Mouse (Mus musculus) thymus, postnatal 10 days (tissue): ENCODE measurements around the gene Cd44.

Source experiments
- DNase-seq, 2 experiments: peaks; one replicate each; pipeline ENCODE4 v3.0.0; 2021; ENCODE audit warnings: low spot score in 2 of 2

Gene Cd44

DNA sequence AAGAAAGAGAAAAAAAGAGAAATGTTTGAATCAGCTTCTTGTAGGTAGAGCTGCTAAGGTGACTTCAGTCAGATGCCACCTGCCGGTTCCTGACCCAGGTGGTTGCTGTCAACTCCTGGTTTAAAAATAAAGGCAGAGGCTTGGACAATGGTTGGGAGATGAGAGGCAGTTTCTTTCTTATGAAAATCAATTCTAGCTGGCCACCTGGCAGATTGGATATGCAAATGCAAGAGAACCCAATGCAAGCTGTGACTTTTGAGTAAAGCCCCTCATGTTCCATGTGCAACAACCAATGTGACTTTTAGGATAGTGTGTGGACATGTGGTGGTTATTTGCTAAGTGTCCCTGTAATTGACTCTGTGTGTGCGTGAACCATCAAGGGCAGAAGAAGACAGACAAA, 33.0 kb downstream of the Cd44 start:
- no peak for DNase-seq

DNA sequence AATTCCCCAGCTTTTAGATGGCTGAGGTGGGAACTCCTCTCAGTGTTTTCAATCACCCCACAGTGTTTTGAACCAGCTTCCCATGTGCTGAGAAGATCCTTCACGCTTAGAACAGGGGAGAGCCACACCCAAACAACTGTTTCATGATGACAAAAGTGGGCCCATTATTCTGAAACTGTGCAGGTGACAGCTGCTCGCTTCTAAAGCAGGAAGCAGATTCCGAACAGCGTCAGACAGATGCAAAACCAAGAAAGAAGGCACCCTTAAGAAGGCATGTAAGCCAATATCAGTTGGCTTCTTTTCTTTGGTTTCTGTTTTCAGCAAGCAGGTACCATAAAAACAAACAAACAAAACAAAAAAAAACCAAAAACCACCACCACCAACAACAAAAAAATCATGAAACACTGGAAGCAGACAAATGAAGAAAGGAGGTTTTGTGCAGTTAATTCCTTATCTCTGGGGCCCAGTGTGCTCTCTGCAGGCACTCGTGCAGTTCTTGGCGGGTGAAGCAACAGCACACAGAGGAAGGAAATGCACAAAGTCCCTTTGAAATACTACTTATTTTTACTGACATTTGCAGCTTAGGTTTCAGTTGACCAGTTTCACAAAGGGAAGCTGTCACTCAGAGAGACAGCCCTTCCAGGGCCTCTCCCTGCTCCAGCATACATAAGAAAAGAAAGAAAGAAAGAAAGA, 33.9 kb downstream of the Cd44 start:
- DNase-seq: peak; percentile 67 to 77

DNA sequence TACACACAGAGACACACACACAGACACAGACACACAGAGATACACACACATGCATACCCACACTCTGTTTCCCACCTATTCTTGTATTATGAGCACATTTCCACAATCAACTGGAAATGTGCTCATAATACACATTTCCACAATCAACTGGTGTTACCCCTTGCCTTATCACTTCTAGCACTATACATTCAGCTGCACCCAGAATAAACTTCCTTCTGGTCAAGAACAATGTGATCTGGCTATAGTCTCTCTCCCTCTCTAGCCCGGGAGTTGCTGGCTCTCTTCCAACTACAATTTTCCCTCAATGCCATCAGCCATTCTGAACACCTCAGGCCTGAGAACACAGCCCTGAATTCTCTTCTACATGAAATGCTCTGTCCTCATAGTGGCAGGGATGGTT, 34.9 kb downstream of the Cd44 start:
- DNase-seq: no peak

DNA sequence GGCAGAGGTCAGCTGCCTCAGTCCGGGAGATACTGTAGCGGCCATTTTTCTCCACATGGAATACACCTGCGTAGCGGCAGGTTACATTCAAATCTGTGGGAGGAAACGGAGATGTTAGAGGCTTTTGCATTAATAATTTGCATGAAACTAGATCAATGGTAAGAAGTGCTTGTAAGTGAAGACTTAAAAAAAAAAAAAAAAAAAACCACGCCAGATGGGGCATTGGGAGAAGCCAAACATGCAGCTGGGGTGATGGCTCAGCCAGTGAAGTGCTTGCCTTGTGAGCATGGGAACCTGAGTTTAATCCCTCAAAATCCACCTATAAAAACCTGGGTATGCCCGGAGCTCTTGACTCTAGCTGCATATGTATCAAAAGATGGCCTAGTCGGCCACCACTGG, 36.1 kb downstream of the Cd44 start:
- no peak for DNase-seq

DNA sequence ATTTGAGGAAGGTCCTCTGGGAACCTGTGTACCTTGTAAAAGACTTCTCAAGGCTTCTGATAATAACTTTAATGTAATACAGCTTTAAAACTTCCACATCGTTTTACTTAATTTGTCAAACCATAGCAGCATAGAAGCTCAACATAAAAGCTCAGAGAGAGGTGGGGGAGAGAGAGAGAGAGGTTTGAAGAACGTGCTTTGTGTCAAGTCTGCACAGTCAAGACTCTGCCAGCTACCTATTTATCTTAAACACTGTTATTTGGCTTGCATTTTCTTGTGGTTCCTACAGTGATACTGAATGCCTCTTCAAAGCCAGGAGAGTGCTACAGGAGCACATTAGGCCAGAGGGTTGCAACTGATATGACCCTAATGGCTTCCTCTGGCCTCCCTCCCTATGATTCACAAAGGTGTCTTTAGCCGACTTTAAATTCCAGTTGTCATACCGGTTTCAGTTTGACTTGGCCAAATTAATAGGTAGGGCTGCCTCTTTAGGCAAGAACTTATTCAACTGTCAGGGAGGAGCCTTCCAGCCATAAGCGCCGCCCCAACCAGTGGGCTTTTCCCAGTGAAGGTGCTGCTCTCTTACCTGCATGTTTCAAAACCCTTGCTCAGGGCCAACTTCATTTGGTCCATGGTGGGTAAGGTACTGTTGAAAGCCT, 36.6 kb downstream of the Cd44 start:
- DNase-seq: no peak

DNA sequence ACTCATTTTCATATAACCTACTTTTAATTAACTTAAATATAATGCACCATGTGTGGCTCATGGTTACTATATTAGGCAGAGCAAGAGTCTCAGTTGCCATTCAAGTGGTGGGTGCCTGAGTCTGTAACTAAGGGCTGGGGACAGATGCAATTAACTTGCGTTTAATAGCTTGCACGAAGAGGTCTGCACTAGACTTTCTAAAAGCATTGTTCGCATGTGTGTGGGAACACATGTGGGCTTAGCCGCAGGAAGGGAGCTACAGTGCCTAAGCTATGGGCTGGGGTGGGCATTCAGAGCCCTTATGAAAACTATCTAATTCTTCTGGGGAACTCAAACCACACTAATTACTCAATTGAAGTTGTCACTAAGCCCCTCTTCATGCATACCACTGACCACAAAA, 37.4 kb downstream of the Cd44 start:
- no peak for DNase-seq

DNA sequence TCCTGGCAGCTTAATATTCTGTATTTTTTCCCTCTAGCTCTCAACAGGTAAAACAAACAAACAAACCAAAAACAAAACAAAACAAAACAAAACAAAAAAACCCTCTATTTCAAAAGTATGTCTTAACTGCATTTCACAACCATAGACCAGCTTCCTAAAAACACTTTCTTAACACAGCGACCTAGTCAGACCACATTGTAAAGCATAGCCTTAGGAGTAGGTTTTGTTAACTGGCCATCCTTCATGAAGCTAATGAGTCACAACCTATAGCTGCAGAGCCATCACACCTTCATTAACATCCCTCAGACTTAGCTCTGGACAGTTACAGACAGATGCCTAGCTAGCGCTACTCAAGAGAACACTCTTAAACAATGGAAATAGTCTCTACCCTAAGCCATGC, 37.9 kb downstream of the Cd44 start:
- no peak for DNase-seq

DNA sequence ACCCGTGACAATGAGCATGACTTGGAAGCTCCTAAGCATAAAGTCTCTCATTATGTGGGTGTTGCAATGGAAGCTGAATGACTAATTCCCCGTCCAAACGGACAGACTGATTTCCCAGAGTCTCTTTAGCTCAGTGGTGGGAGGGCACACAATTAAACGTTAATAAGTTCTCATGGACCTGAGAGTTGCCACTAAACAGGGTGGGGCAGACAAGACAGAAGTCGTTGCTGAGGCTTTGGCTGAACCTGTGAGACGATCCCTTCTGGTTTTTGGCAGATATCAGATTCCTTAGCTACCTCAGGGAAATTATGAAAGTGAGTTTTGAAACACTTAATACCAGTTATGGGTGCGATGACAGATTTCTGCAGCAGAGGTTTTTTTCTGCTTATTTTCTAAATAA, 38.8 kb downstream of the Cd44 start:
- DNase-seq: no peak

DNA sequence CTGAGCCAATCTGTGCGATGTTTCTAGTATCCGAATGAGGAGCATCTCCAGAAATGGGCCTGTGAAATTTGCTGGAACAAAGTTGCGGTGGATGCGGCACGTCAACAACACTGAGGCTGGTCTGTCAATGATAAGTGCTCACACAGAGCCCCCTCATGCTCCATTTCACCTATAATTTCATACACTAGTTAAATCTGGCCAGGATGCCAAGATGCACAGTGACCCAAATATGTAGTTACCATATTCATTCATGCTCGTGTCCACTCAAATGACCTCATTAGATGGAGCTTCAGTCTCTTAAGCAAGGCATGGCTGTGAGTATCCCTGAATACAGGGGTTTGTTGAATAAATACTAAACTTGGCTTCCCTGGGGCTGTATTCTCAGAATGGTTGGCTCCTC, 43.2 kb downstream of the Cd44 start:
- no peak for DNase-seq

DNA sequence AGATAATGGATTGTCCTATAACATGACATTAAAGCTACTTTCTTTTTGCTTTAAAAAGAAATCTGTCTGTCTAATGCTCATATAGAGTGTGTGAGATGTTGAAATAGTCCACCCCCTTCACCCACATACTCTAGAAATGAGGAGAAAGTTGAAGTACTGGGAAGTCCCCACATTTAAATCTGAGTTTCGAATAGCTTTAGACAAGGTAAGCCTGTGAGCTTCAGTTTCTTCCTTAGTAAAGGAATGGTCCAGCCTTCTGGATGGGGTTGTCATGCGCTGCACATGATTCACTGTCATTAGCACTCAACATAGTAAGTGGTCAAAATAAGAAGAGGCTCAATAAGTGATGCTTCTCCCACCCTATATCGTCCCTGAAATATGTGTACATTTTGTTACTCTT, 48.2 kb downstream of the Cd44 start:
- no peak for DNase-seq

DNA sequence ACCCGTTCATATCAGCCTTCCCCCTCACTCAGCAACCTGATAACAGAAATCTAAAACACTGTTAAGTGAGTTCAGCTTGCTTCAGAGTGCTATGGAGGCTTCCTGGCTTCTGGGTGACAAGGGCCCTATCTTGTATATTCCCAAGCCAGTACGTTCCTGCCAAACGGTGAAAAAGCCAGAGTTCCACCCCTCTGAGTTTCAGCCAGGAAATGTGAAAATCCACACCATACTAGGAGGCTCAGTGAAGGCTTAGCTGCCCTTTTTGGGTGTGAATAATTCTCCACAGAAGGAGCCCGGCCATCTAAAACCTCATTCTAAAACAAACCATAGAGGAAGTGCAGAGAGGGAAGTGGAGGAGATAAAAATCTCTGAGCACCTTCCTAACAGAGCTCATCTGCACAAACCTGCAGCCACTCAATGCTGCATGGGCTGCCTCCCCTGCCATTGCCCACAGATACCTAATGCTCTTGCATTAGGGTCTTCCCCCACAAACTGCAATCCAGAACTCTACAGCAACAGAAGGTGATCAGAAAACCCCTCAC, 49.5 kb downstream of the Cd44 start:
- DNase-seq: no peak

DNA sequence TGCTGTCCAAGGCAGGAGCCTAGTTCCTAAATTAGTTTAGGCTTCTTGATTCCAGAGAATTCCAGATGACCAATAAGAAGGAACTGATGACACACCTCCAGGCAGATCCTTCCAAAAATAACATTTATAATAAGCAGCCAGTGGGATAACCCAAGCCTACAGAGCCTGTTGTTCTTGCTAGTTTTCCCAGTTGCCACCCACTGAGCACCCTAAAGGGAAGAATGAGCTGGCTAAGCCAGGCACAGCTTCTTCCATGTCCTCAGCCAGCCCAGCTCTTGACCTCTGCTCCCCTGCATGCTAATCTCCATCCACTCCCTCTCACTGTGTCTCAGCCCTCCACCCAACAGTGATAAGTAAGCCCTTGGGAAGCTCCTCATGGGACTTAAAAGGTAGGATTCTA, 51.4 kb downstream of the Cd44 start:
- DNase-seq: no peak

DNA sequence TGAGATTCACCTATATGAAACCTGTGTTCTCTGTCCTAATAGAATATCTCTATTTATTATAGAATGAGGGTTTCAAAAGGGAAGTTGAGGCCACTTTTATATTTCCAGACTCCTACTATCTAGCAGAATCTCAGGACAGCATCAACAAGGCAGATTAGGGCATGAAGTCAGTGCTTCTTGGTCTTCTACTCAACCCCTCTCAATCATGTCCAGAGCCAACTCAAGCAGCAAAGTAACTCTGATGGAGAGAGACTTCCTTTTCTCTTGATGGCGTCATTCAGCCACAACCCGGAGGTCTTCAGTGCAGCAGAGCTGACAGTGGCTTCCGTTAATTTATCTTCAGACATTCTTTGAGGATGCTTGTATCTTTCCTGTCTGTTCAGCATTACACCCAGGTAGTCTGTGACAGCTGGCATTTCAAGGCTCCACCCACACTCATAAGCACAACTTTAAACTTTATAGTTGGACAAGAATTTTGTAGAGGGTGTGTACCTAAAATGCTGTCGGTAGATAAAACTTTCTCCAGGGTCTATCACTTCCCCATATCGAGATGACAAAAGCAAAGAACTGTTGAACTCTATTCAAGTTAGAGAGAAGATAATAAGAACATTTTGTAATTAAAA, 52.5 kb downstream of the Cd44 start:
- DNase-seq: peak; percentile 52 to 59

DNA sequence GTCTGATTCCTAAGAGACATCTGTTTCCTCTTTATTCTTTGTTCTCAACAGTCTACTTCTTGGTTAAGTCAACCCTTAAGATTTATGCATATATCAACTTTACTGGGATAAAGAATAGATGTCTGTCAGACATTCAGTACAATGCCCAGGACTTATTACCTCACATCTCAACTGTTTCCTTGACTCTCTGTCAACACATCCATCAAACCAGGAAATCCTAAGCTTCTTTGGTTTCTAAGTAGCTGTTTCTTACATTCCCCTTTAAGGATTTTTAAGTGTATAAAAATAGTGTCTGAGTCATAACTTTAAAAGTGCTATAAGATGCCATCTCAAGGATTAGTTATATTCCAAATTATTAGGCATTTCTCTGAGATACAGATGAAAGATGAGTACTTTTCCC, 60.2 kb downstream of the Cd44 start:
- no peak for DNase-seq

DNA sequence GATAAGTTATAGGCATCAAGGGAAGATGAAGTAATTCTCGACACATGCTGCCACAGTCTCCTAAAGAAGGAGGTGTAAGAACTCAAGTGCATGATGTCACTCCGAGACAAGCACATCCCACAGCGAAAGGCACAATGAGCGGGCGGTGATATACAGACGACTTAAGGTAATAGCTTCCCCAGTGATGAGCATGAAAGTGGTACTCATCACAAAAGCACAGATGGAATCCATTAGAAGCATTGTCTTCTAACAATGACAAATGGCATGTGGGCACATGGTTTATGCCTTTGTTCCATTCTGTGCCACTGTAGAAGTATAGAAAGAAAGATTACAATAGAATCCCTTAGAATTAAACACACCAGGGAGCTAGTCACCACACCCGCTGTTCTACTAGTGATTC, 63.3 kb downstream of the Cd44 start:
- DNase-seq: no peak

DNA sequence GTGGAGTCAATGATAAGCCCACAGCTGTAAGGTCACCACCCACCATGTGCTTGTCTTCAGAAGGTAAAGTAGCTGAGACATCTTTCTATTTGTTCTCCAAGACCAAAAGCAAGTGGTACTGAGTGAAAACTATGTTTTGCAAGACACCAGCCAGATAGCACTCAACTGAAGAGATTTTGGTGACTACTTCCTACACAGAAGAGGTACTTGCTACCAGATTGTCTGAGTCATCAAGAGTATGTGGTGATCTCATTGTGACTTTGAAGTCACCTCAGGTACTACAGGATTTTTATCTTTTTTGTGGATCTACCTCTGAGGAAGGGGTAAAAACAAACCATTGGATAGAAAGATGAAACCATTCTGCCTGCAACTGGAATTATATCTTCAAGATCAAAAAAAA, 69.9 kb downstream of the Cd44 start:
- no peak for DNase-seq

DNA sequence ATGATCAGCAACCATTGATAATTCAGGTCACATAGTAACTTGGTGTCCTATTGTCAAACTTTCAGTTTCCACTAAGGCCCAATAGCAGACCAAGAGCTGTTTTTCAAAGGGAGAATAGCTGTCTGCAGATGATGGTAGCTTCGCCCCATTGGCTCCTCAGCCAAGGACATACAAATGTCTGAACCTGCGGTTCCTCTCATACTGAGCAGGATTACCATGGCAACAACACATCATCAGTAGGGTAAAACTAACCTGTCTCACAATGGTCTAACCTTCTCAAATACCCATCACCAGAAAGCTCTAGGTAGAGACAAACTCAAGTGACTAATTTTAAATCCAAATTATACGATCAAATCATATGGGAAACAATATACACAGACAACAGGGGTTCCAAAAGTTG, 72.3 kb downstream of the Cd44 start:
- DNase-seq: peak; percentile 56 to 65

DNA sequence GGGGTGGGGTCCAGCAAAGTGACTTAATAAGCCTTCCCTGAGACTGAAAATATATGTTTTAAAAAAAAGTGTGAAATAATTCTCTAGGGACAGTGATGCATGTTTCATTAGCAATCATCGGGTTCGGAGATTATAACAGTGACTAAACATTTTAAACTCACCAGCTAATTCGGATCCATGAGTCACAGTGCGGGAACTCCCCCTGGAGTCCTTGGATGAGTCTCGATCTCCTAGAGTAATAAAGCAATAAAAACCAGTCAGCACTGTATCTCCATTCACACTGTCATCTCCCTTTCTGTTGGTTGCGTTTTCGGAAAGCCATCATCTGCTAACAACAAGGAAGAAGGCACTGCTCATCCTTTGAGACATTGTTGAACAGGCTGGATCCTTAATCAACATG, 73.1 kb downstream of the Cd44 start:
- DNase-seq: no peak

DNA sequence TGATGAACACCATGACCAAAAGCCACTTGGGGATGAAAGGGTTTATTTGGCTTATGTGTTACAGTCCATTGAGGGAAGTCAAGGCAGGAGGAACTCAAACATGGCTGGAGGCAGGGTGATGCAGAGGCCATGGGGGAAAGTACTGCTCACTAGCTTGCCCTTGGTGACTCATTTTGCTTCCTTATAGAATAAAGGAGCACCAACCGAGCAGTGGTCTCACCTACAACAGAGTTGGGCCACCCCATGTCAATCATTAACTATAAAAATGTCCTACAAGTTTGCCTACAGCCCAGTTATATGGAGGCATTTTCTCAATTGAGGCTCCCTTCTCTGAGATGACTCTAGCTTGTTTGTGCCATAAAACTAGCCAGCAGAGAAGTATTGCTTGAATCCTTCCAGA, 73.6 kb downstream of the Cd44 start:
- no peak for DNase-seq

DNA sequence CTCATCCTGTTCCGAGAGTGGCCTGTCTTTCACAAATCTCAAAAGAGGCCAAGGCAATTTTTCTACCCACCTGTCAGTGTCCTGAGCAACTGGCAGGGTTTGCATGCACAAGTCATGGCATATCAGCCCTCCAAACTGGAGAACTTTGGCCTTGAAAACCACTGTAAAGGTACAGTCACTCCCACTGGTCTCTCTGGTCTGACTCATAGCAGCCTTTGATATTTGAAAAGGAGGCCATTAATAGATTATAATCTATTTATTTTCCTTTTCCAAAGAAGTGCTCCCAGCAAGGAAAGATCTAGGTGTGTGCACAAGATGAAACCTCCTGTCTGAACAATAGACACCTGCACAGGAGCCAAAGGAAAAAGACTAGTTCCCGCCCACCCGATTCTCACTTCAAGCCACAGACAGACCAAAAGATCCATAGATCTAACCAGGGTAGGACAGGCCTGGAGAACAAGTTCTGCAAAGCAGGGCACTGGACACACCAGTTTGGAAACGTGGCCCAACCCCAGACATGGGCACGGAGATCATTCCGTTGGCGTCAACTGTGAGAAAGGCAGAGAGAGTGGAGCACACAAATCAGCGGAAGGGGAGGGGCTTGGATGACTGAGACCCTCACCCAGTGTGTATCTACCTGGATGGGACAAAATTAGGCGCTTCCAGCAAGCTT, 75.4 kb downstream of the Cd44 start:
- no peak for DNase-seq

DNA sequence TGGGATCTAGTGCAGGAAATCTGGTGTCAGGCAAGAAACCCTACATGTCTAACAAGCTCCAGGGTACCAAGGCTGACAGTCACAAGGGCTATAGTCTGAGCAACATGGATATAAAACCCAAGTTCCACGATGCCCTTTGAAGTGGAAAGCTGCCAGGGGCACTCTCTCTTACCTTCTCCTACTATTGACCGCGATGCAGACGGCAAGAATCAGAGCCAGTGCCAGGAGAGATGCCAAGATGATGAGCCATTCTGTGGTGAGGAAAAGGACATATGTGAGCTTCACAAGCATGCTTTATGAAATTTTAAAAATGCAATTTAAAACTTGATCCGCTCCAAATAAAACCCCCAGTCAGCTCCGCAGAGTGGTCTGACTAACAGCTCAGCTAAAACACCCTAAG, 79.4 kb downstream of the Cd44 start:
- no peak for DNase-seq

DNA sequence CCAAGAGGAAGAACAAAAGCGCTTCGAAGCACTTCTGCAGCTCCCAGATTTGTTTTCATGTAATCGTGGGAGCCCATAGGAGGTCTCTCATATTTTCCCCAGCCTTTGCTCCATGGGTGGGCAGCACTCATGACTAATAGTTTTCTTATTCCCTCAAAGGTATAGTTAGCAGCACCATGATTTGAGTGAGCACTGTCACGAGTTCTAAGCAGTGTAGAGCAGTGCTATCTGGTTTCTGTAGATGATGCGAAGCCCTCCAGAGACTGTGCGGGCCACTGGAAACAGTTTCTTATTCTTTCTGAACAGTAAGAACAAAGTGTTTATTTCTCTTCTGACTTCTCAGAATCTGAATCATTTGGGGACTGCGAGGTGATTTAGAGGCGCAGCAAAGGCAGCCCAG, 80.7 kb downstream of the Cd44 start:
- no peak for DNase-seq
